Mouse (Mus musculus) kidney, postnatal 25 days (tissue): ENCODE measurements around the gene Uqcrh.

Experiments used
- DNase-seq, 2 experiments: peaks; one replicate each; pipeline ENCODE4 v3.0.0; 2021; ENCODE audit warnings: mixed read lengths in 2 of 2

Uqcrh gene

DNA sequence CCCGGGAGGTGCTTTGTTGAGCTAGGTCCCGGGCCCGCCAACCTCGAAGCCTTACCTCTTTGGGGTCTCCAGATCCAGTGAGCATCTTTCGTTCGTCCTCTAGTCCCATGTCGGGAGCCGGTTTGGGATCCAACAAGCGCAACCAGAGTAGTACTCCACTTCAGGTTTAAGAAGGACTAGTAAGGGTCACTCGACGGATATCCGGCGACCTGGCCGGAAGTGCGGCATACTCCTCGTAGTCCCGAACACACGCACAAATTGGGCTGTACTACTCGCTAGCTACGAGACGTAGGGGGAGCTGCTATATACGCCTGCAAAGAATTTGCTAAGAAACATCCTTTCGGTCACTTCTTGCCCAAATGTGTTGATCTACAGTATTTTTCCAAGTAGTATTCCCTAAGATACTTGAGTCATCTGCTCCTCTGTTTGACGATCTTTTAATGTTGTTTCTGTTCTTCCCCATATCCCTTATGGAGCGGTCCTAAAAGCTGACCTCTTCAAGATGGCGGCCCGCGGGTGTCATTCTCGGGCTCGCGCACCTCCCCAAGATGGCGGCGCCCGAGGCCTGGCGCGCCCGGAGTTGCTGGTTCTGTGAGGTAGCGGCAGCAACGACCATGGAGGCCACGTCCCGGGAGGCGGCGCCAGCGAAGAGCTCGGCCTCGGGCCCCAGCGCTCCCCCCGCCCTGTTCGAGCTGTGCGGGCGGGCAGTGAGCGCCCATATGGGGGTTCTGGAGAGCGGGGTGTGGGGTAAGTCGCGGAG lies at the start of gene Uqcrh, which contains the start of gene Lrrc41:
TSS of gene Uqcrh (minus strand) at position 211 of the 760 bp plus-strand sequence.
TSS of gene Lrrc41 (plus strand) at position 409 of the 760 bp plus-strand sequence.
- peak; percentile 96 to 97 for DNase-seq

DNA sequence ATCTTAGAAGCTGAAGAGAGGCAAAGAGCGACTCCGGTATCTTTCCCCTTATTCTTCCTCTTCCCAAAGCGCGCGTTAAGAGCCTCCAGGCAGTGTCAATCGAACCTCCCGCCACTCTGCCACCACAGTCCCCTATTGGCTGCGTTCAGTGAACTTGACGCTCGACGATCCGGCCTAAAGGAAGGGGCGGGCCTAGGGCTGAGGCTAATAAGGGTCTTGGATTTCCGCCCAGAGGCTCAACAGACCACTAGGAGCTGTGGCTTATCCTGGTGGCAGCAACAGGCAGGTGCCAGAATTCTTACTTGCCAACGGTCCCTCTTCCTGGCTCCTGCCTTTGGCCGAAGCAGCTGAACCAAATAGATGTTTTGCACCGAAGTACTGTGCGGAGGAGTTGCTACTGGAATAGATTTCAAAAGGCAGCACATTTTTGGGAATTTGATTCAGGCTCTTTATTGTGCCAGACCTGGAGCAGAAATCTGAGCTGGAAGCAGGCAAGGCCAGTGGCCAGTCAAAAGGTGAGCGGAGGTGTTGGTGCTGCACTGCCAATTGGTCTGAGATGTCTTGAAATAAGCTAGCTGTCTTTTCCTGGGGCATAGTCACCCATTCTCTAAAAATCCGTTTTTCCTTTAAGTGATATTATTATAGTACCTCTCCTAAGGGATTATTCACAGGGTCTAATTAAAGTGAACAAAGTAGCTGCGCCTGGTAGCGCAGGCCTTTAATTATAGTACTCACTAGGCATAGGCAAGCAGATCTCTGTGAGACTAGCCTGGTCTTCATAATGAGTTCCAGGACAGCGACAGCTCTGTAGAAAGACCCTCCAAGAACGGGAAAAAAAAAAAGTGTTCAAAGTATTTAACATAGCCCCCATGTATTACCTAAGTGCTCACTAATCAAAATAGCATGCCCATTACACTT lies 49.0 kb upstream of the Uqcrh start, which contains the start of the genes Rad54l and Pomgnt1:
TSS of gene Rad54l (minus strand) at position 89 of the 918 bp plus-strand sequence.
TSS of gene Pomgnt1 (plus strand) at position 239 of the 918 bp plus-strand sequence.
- peak; percentile 87 to 93 for DNase-seq

DNA sequence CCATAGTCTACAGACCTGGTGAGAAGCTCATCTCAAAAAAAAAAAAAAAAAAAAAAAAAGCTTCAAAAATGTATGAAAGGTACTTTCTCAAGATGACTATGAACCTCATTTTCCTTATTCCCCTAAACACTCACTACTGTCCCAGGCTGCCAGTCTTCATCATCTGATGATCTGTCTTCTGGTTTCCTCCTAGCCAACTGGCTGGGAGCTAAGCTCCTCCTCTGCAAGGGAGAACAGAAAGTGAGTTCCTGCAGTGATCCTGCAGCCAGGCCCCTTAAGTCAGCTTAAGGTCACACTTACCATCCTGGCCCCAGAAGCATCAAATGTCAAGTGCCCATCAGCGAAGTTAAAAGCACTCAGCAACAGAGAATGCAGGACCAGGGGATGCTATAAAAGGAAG lies 47.9 kb upstream of the Uqcrh start:
- DNase-seq = no peak

DNA sequence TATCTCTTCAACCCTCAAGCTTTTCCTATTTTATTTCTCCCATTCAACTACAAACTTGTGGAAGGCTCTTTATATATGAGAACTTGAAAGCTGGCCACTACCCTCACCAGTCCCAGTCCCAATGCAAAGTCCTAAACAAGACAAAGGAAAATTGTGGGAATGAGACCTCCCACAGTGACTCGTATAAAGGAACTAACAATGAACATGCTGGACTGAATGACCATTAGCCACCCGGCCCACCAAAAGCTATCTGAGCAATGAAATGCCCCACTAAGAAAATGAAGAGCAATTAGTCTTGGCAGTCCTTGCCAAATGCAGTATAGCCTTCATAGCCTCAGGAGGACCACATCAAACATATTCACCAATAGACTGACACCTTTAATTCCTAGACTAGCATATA lies 36.6 kb upstream of the Uqcrh start:
- DNase-seq = no peak

DNA sequence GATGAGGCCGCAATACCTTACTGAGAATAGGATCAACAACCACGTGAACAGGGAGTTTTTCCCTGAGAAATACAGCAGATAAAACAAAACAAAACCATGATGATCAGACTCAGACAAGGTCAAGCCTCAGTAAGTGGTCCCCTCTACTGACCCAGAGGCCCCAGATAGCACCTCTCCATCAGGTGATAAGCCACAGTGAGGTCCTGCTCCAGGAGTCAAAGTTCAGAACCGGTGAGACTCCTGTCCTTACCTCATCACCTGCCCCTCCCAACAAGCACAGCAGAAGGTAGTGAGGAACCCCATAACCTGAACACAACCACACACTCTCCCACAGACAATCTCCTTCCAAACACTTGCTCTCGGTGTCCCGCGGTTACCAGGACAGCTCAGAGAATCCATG lies 35.8 kb upstream of the Uqcrh start:
- DNase-seq = no peak

DNA sequence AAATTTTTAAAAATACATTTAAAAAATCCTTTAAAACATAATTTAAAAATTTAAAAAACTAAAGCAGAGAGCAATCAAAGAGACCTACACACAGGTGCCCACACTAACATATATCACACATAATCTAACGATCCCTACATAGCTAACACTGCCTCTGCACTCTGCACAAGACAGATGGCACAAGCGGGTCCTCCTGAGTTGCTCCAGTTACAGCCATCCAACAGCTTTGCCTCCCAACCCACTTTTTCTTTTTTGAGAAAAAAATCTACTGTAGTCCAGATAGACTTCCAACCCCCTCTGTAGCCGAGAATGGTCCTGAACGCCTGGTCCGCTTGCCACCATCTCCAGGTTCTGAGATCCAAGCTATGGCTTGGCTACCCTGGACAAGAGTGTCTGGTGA lies 30.4 kb upstream of the Uqcrh start:
- DNase-seq = no peak

DNA sequence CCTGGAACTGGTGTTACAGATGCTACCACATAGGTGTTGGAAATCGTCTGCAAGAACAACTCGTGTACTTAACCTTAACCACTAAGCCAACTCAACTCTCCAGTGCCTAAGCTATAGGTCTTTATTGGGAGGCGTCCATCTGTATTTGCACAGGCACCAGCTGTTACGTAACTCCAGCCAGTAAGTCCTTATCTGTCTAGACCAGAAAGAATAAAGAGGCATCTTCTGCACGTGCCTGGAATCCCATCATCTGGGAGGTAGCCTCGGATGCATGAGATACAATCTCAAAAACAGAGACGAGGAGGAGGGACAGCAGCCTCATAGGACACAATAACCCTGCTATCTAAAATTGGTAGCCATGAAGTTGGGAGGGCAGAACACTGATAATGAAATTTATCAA lies 26.1 kb upstream of the Uqcrh start:
- no peak for DNase-seq

DNA sequence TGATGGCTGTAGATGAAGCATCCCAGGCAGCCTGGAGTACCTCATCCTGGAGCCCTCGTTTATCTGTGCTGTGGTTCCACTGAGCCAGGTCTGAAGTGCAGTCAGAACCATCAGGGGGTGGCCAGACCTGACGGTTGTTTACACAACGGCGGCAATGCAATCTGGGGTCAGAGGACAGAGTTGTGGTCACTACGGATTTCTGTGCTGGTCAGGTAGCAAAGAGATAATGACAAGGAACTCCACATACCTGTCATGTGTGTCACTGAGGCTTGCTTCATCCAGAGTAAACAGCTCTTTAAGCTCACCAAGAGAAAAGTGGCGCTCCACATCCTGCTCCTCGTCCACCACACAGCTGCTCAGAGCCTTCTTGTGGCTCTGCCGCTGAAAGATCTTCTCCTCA lies 22.3 kb upstream of the Uqcrh start:
- no peak for DNase-seq

DNA sequence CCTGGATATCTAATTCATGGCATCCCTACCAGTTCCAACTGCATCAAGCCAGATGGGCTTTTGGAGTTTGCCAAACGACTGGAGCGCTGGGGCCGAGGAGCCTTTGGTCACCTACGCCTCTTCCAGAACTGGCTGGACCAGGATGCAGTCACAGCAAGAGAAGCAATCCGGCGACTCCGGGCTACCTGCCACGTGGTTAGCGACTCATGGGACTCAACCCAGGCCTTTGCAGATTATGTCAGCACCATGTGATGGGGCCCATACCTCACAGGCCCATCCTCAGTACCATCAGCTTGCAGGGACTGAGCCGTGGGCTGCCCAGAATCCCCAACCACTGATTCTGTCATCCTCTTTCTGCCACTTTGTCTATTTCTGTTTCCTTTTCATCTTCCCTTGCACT lies 21.4 kb upstream of the Uqcrh start:
- DNase-seq = no peak

DNA sequence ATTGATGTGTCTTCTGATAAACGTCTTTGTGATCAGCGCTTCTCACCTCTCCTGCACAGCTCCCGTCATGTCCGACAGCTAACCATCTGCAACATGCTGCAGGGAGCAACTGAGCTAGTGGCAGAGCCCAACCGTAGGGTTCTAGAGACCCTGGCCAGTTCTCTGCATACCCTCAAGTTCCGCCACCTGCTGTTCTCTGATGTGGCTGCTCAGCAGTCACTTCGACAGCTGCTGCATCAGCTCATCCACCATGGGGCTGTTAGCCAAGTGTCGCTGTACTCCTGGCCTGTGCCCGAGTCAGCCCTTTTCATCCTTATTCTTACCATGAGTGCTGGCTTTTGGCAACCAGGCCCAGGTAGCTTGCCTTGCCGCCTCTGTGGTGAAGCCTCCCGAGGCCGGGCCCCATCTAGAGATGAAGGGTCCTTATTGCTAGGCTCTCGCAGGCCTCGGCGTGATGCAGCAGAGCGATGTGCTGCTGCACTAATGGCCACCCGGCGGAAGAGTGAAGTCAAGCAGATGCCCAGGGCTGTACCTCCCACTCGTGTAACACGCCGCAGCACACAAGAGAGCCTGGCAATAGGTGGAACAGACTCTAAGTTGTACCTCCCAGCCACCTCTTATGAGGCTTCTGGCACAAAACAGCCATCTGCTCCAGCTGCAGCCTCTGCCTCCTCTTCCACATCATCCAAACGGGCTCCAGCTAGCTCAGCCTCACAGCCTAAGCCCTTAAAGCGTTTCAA lies 13.8 kb upstream of the Uqcrh start:
- no peak for DNase-seq

DNA sequence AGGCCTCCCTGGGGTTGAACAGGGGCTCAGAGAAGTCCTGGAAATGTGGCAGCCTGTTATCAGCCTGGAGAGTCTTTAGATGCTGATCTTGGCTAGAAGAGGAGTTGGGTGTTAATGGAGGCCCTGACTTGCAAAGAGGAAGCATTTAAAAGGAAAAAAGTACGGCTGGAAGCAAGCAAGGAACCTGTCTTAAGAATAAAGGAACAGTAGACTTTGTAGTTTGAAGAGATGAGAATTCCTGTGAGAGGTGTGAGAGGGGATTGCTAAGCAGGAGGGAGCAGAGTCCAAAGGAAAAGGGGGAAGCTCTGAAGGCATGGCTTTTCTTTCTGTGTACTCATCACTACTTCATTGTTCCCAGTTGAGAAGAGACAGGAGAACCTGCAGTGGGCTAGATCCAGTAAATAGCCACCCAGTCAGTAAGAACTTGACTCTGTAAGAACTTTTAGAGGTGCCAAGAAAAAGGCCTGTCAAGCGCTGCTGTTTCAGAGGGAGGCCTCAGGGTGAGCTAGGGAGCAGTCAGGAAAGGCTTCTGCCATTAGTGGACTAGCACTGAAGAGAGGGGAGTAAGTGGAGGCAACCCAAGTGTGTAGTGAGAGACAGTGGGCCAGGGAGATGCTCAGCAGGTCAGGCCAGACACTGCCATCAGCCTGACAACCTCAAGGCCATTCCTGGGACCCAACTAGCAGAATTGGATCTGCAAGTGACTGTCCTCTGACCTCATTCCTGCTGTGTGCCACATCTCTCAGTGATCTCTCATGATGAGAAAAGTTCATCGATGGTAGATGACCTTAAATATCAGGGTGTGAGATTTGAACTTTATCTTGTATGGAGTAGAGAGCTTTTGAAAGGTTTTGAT lies 2.6 kb upstream of the Uqcrh start:
- DNase-seq = peak in 1 of 2 experiments; percentile 36

DNA sequence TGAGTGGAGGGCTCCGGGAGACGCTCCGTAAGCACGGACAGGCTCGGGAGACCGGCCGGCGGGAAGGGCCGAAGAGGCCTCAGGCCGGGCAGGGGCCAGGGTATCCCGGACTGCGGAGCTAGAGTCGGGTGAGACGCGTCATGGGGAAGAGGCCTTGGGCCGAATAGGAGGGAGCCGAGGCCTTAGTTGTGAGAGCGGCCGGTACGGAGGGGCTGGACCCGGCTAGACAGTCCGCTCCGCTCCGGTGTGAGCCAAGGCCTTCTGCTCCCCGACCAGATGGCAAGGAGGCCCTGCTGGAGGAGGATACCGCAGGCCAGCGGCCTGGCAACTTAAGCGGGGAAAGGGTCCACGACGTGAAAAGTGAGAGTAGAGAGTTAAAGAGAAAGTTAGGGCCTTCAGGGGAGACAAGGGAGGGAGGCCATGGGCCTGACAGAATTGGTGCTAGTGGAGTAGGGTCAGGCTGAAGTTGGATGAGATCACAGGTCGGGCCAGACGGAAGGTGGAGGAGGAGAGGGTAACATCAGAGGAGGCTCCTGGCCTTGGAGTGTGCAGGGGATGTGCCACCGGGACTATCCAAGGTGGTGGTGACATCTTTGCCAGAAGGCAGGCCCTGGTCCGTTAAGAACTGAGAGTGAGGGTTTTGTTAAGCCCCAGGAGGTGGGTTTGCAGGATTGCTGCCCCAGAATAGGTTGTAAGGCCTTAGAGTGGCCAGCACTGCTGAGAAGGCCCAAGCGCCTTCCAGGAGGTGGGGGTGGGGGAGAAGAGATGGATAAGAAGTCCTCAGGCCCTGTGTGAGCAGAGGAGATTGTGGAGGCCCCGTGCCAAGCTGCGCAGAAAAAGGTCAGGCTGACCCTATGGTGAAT lies 1.7 kb upstream of the Uqcrh start:
- DNase-seq = peak; percentile 25 to 65

DNA sequence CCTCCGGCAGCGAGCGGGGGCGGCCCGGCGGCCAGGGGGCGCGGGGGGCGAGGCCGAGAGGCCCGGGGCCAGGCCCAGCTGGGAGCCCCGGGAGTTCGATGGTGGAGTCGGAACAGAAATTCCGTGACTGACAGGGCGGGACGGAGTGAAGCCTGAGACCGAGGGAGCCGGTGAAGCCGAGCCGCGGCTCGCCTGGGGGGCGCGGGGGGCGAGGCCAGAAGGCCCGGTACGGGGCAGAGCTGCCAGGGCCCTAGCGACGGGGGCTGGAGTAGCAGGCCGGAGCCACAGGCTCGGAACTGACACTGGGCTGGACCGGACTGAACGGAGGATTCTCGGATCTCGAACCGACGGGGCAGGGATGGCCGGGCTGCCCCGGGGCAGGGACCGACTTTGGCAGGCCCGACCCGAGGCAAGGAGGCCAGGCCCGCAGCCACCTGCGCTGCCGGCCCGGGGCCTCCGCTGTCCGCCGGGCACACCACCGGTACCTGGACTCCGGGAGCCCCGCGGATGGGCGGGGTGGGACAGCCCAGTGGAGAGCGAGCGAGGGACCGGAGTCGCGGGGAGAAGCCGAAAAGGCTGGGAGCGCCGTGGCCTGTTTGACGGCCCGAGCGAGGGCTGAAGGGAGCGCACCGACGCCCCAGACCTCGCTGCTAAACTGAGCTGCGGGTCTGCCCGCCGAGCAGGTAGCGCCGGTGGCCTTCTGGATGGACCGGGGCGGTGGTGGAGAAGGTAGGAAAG lies 929 bp upstream of the Uqcrh start:
- peak; percentile 66 to 86 for DNase-seq

DNA sequence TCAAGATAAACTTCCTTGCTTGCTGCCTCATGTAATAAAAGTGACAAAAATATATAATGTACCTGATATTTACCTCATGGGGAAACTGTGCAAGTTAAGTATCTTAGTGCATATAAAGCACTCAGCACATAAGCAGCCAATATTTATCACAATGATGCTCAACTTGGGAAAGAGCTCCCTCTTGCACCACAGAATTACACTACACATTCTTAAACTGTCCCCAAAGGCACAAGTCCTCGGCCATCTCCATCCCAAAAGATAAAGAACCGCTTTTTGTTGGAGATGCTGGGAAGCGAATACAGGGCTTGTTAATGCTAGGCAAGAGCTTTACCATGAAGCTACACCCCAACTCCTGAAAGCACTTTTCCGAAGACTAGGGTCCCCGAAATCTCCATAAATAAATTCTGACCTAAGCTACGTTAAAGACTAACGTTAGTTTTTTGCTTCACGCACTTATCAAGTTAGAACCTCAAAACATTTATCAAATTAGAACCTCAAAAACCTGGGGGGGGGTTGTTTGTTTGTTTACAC lies 661 bp downstream of the Uqcrh start:
- no peak for DNase-seq

DNA sequence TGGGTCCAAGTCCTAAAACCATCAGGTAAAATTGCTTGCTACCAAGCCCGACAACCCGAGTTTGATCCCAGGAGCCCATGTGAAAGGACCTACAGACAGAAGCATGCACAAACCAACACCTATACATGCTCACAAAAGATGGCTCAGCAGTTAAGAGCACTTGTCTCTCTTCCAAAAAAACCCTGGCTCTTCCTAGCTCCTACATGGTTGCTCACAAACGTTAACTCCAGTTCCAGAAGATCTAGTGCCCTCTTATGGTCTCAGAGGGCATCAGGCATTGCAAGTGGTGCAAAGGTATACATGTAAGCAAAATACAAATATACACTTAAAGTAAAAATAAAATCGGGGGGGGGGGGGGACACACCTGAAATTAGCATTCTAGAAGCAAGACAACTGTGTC lies 1.7 kb downstream of the Uqcrh start:
- DNase-seq = no peak

DNA sequence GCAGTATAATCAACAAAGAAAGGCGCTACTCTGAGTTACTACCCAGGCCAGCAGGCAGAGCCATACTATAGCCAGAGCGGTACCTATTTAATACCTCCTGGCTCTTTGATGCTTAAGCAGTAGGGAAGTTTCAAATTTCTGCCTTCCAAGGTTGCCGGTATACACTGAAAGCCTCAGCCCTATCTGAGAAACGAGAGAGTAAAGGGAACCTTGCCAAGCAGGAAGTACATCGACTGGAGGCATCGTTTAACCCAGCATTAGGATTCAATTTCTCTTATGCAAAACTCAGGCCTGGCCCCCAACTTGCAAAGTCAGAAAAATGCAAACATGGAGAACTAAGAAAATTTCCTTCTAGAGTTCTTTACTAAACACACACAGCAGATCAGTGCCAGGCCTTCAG lies 4.8 kb downstream of the Uqcrh start:
- DNase-seq = no peak

DNA sequence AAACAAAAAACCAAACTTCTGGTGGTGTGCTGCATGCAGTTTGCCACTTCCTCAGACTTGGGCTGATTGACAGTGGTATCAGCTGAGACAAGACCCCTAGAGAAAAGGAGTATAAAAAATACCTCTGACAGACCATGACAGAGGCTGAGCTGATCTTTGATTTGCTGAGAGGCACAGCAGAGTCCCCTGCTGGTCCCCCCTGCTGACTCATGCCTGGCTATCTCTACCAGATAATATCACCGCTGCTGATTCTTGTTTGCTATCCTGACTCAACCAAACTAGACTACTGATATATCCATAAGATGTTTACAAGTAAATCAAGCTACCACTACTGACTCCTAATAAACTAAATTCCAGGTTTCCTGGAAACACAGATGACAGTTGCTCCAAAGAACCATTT lies 11.0 kb downstream of the Uqcrh start:
- no peak for DNase-seq

DNA sequence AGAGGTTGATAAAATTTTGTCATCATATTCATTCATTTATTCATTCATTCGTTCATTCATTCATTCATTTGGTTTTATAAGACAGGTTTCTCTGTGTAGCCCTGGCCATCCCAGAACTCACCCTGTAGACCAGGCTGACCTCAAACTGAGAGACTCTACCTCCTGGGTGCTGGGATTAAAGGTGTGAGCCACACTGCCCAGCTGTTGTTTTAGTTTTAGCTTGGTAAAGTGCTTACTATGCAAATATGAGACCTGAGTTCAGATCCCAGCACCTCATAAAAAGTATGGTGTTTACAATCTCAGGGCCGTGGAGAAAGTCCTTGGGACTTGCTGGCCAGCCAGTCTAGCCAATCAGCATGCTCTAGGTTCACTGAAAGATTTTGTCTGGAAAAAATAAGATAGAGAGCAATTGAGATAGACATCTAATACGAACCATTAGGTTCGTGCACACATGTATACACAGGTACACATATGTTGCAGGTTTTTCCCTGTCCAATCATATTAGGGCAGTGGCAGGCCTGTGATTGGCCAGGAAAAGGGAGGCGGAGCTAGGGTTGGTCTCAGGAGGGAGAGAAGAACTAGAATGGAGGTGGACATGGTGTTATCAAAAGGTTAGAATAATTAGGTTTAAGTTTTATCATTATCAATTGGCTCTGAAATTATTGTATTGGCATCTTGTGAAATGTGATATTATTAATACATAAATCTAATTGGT lies 15.7 kb downstream of the Uqcrh start:
- DNase-seq = no peak

DNA sequence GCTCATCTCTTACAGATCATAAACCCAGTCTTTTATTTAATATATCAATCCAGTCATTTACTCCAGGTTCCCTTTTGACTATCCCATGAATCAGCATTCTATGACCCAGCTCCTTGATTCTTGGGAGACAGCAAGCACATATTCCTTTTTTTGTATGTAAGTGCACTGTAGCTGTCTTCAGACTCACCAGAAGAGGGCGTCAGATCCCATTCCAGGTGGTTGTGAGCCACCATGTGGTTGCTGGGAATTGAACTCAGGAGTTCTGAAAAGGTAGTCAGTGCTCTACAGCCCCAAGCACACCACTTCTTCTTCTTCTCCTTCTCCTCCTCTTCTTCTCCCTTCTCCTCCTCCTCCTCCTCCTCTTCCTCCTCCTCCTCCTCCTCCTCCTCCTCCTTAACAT lies 17.3 kb downstream of the Uqcrh start:
- no peak for DNase-seq
